In genomic region chr9:52031501-52031900, GRCm38 (mm10) we compare ENCODE assay signal across 31 mouse cellular contexts. TPM values are rescaled to one million over a fixed set of nuclear protein-coding genes. Genes with fewer than 3 reads are reported as not detected.
A peak's percentile ranks its signal among the peaks of the same experiment; 100 is the strongest.
DNase-seq lines count a peak whose midpoint lies in the region; ATAC-seq and TF ChIP-seq lines count a peak whose summit lies in the region.
"Had no signal": no experiment of that assay in that cellular context is flagged by ENCODE, and none has a peak within 500 bp of the region (broad histone marks: within the 10 kb centered on the region; RNA-seq: fewer than 3 reads in every experiment).

No protein-coding gene starts in this region.

- TF ChIP-seq CTCF in kidney, adult 2 months (conservative IDR thresholded peaks at IDR 0.05; ENCODE audit: insufficient read depth, insufficient read length, low read depth, low read length): no peak
- TF ChIP-seq CTCF in thymus, adult 2 months (IDR thresholded peaks at IDR 0.05; ENCODE audit: borderline replicate concordance, control insufficient read depth, extremely low read depth, insufficient read depth, low read length, poor library complexity): no peak

- peaks cover 5% of the 10 kb centered on the region; the same call in 1 of the 2 replicates for H3K4me1 ChIP-seq in kidney, adult 2 months (ENCODE audit: control insufficient read depth, insufficient read depth, low read length)
- H3K4me1 ChIP-seq in kidney, embryonic 15.5 days: peaks cover 7% of the 10 kb centered on the region; the same call in 1 of the 2 replicates
- H3K4me1 ChIP-seq in liver, embryonic 12.5 days: peaks cover 11% of the 10 kb centered on the region
- no peaks in the 10 kb centered on the region for H3K4me1 ChIP-seq in midbrain, embryonic 15.5 days
- no peaks in the 10 kb centered on the region for H3K4me1 ChIP-seq in thymus, adult 2 months (replicated peaks; ENCODE audit: control insufficient read depth, insufficient read depth, low read length)
- H3K4me1 ChIP-seq: embryonic facial prominence, embryonic 15.5 days; limb, embryonic 13.5 days had no signal

- no peak overlapping the region for H3K9ac ChIP-seq in kidney, embryonic 15.5 days
- H3K9ac ChIP-seq in liver, embryonic 12.5 days: no peak overlapping the region
- no peak overlapping the region for H3K9ac ChIP-seq in midbrain, embryonic 15.5 days
- H3K9ac ChIP-seq: embryonic facial prominence, embryonic 15.5 days; intestine, embryonic 15.5 days; limb, embryonic 13.5 days; lung, embryonic 15.5 days; neural tube, embryonic 13.5 days had no signal

- 55% methylated on average over 2 of the region's 2 CpGs for WGBS in kidney, adult 2 months
- 58% methylated on average over 2 of the region's 2 CpGs for WGBS in kidney, embryonic 15.5 days
- 63% methylated on average over 2 of the region's 2 CpGs for WGBS in liver, embryonic 12.5 days (ENCODE audit: insufficient replicate concordance)
- 37% methylated on average over 2 of the region's 2 CpGs for WGBS in midbrain, embryonic 15.5 days
- WGBS in thymus, adult 2 months: 93% methylated on average over 2 of the region's 2 CpGs

- DNase-seq in kidney, adult 2 months: peak; percentile 72
- DNase-seq in kidney, postnatal 14 days: peak; percentile 43
- peak; percentile 46 for DNase-seq in mesoderm, embryonic 11.5 days (ENCODE audit: low read depth, low spot score)
- no peak for DNase-seq in thymus, adult 2 months
- DNase-seq: adrenal gland, adult 2 months; B cell, adult 2 months; cerebellum, adult 11-12 months; cerebellum, postnatal 10 days; heart, postnatal 10 days; lung, postnatal 36 days; retina, postnatal 1 day; right cerebral cortex, postnatal 25 days; spleen, adult 18-20 months; thymus, postnatal 14 days had no signal

- H3K36me3 ChIP-seq in kidney, adult 2 months (ENCODE audit: control insufficient read depth, insufficient read depth, low read length): no peaks in the 10 kb centered on the region
- H3K36me3 ChIP-seq in kidney, embryonic 15.5 days: no peaks in the 10 kb centered on the region
- no peaks in the 10 kb centered on the region for H3K36me3 ChIP-seq in liver, embryonic 12.5 days
- no peaks in the 10 kb centered on the region for H3K36me3 ChIP-seq in midbrain, embryonic 15.5 days (replicated peaks)
- no peaks in the 10 kb centered on the region for H3K36me3 ChIP-seq in thymus, adult 2 months (ENCODE audit: control insufficient read depth, insufficient read depth, low read length)
- H3K36me3 ChIP-seq: embryonic facial prominence, embryonic 15.5 days; G1E; hindbrain, embryonic 10.5 days; intestine, embryonic 15.5 days; limb, embryonic 13.5 days; lung, embryonic 15.5 days; neural tube, embryonic 13.5 days had no signal

- no peaks in the 10 kb centered on the region for H3K9me3 ChIP-seq in kidney, embryonic 15.5 days (replicated peaks)
- no peaks in the 10 kb centered on the region for H3K9me3 ChIP-seq in liver, embryonic 12.5 days (replicated peaks)
- no peaks in the 10 kb centered on the region for H3K9me3 ChIP-seq in midbrain, embryonic 15.5 days
- H3K9me3 ChIP-seq: embryonic facial prominence, embryonic 15.5 days; G1E; hindbrain, embryonic 10.5 days; intestine, embryonic 15.5 days; limb, embryonic 13.5 days; lung, embryonic 15.5 days; megakaryocyte, embryonic 14.5 days; neural tube, embryonic 13.5 days had no signal

- H3K27ac ChIP-seq in kidney, adult 2 months (ENCODE audit: insufficient read depth, low read depth, low read length): 0 out of 2 replicates have a peak overlapping the region, but pooled peaks have one; percentile 12
- no peak overlapping the region for H3K27ac ChIP-seq in kidney, embryonic 15.5 days
- no peak overlapping the region for H3K27ac ChIP-seq in liver, embryonic 12.5 days
- no peak overlapping the region for H3K27ac ChIP-seq in midbrain, embryonic 15.5 days
- H3K27ac ChIP-seq in thymus, adult 2 months (ENCODE audit: control insufficient read depth, insufficient read depth, low read length): no peak overlapping the region
- H3K27ac ChIP-seq: embryonic facial prominence, embryonic 15.5 days; hindbrain, embryonic 10.5 days; intestine, embryonic 15.5 days; limb, embryonic 13.5 days; lung, embryonic 15.5 days; neural tube, embryonic 13.5 days had no signal

- no peak for ATAC-seq in kidney, embryonic 15.5 days (replicated peaks; ENCODE audit: low FRiP score)
- 0 out of 2 replicates have a peak, but pooled peaks have one; percentile 27 for ATAC-seq in liver, embryonic 12.5 days
- ATAC-seq in midbrain, embryonic 15.5 days (replicated peaks): no peak
- ATAC-seq: forebrain, embryonic 14.5 days; hindbrain, embryonic 16.5 days; intestine, embryonic 15.5 days; midbrain, embryonic 16.5 days had no signal

- no peaks in the 10 kb centered on the region for H3K27me3 ChIP-seq in kidney, adult 2 months (replicated peaks; ENCODE audit: control insufficient read depth, insufficient read depth, low read length)
- no peaks in the 10 kb centered on the region for H3K27me3 ChIP-seq in kidney, embryonic 15.5 days
- H3K27me3 ChIP-seq in liver, embryonic 12.5 days (replicated peaks): no peaks in the 10 kb centered on the region
- H3K27me3 ChIP-seq in midbrain, embryonic 15.5 days (replicated peaks): no peaks in the 10 kb centered on the region
- no peaks in the 10 kb centered on the region for H3K27me3 ChIP-seq in thymus, adult 2 months (ENCODE audit: control insufficient read depth, insufficient read depth, low read length)
- H3K27me3 ChIP-seq: CH12.LX; embryonic facial prominence, embryonic 15.5 days; limb, embryonic 13.5 days; lung, embryonic 15.5 days; neural tube, embryonic 13.5 days had no signal

- no peak for TF ChIP-seq POLR2A in kidney, adult 2 months (IDR thresholded peaks at IDR 0.05; ENCODE audit: low read depth, low read length)
- no peak for TF ChIP-seq POLR2A in thymus, adult 2 months (IDR thresholded peaks at IDR 0.05; ENCODE audit: control insufficient read depth, extremely low read depth, insufficient read depth, low read length, poor library complexity)

- no peak overlapping the region for H3K4me2 ChIP-seq in kidney, embryonic 15.5 days
- no peak overlapping the region for H3K4me2 ChIP-seq in liver, embryonic 12.5 days
- no peak overlapping the region for H3K4me2 ChIP-seq in midbrain, embryonic 15.5 days
- H3K4me2 ChIP-seq: embryonic facial prominence, embryonic 15.5 days; heart, embryonic 11.5 days; intestine, embryonic 15.5 days; limb, embryonic 13.5 days; lung, embryonic 15.5 days; neural tube, embryonic 13.5 days had no signal

- no peak overlapping the region for H3K4me3 ChIP-seq in kidney, adult 2 months (ENCODE audit: insufficient read depth, low read depth, low read length)
- H3K4me3 ChIP-seq in kidney, embryonic 15.5 days (replicated peaks): no peak overlapping the region
- H3K4me3 ChIP-seq in liver, embryonic 12.5 days: no peak overlapping the region
- H3K4me3 ChIP-seq in midbrain, embryonic 15.5 days: no peak overlapping the region
- H3K4me3 ChIP-seq in thymus, adult 2 months (ENCODE audit: control insufficient read depth, insufficient read depth, low read length): no peak overlapping the region
- H3K4me3 ChIP-seq: embryonic facial prominence, embryonic 15.5 days; hindbrain, embryonic 10.5 days; intestine, embryonic 15.5 days; limb, embryonic 13.5 days; lung, embryonic 15.5 days; megakaryocyte, embryonic 14.5 days; myocyte; neural tube, embryonic 13.5 days had no signal

RNA-seq across cellular contexts. Expression of gene Rdx, which starts 15.5 kb away (rescaled TPM):
- polyA plus RNA-seq in kidney, adult 2 months (2012; rRNA removed): 25.5 and 39.2 TPM in 2 replicates
- 119 and 131 TPM in 2 replicates for polyA plus RNA-seq in kidney, embryonic 15.5 days (2015; fragmentation: Nextera tagmentation; extraction: Ambion mirVana)
- polyA plus RNA-seq in liver, embryonic 12.5 days (2016; fragmentation: Nextera tagmentation; extraction: Ambion mirVana): 91.0 and 95.6 TPM in 2 replicates
- polyA plus RNA-seq in midbrain, embryonic 15.5 days (2015; fragmentation: Nextera tagmentation; extraction: Ambion mirVana): 75.2 and 76.0 TPM in 2 replicates
- 19.9 and 20.4 TPM in 2 replicates for polyA plus RNA-seq in thymus, adult 2 months (2012; rRNA removed)
